Mouse (Mus musculus) urinary bladder, adult 18-20 months (tissue): ENCODE measurements at regions not wholly inside any gene's neighbourhood (a gene's known extent, or its start where the extent isn't known, plus 50 kb on each side); places are given as distances from the start of the nearest gene placed in this dataset.

Experiments
- DNase-seq, 2 experiments: peaks; one replicate each; pipeline ENCODE4 v3.0.0; 2022; ENCODE audit warnings: low spot score in 2 of 2, mixed read lengths in 2 of 2

DNA sequence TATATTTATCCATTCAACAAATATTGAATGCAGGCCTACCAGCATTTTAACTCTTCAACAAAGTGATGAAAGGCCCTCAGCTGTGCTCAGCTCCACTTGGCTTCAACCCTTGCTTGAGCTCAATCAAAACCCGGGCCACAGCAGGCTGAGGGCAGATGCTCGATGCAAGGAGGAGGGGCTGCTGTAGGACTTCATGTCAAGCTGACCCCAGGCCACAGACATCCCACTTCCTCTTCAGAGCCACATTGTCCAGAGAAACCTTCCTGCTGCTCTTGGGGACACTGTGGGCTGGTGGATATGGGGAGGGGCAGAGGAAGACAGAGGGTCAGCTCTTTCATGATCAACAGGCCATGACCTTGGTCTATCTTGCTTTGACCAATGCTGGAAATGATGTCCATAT lies 299.7 kb downstream of the Bcl11a start:
- DNase-seq, result no peak

DNA sequence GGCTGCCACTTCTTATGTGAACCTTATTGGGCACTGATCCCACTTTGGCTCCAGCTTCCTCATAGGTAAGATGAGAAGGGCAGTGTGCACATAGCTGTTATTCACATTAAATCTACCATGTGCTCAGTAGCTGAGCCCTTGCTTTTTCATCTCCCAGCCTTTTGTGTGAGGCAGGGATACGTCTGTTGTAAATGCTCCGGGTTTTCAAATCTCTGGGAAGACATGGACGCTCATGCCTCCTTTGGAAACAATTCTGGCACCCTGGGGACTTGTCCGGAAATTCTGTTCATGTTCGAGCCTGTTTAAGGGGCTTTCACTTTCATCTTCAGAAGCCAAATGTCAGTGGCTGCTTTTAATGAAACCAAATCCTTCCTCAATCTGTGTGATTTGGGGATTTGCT lies 312.7 kb downstream of the Bcl11a start:
- DNase-seq, result no peak

DNA sequence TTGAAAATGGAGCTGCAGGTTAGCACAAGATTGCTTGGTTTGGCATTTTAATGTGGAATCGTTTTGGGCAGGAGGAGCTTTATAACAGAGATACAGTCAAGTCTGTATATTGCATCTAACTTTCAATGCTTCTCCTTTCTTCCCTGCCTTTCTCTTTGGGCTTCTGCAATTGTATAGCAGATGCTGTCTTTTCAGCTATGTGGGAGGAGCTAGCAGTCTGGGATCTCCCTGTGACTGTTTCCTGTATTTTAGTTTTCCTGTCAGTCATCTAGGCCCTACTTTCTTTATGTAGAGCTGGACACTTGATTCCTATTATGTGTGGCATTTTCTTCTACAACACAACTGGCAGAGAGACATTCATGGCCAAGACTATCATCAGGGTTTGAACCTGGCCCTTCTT lies 313.5 kb downstream of the Bcl11a start:
- DNase-seq, result no peak

GRCm38 (mm10) chr11:24395478-24395877 lies 317.6 kb downstream of the Bcl11a start:
- DNase-seq, result no peak

- no peak for DNase-seq
These were observed 319.1 kb downstream of the Bcl11a start for GRCm38 (mm10) chr11:24396911-24397310.

- DNase-seq, result no peak
These were observed 319.9 kb downstream of the Bcl11a start for GRCm38 (mm10) chr11:24397710-24398109.

GRCm38 (mm10) chr11:24401151-24401550 lies 323.3 kb downstream of the Bcl11a start:
- DNase-seq, result no peak

DNA sequence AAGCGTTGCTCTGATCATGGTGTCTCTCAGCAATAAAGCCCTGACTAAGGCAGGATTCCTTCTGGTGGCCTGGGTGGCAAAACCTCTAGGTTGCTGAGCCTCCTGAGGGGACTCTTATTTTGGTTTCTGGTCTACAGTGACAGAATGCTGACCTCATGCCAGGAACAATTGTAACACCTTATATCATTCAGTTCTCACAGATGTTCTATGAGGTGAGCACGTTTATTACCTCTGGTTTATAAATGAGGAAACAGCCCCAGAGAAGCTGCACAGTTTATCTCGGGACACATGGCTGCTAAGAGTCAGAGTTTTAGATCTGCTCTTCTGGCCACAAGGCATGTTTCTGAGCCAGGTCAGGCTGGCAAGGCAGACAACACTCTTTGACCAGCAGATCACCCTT lies 324.3 kb downstream of the Bcl11a start:
- DNase-seq, result no peak

DNA sequence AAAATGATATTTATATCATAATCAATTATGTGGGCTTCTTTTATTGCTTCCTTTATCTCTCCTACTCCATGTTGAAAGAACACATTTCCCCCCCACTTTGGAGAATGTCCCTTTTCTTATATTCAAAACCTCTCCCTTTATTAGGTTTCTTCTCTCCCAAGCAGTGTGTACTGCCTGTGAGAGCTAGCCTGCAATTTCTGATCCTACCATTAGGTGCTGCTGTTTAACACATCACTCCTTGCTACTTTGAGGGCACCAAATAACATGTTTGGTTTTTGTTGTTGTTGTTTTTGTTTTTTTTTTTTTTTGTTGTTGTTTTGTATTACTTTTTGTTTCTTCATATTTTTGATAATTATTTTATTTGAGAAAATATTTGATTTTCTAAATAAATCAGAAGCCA lies 336.9 kb downstream of the Bcl11a start:
- DNase-seq, result no peak

- no peak for DNase-seq
These were observed 344.4 kb downstream of the Bcl11a start for GRCm38 (mm10) chr11:24422066-24422775.

- no peak for DNase-seq
These were observed 345.4 kb downstream of the Bcl11a start for GRCm38 (mm10) chr11:24423278-24423677.

DNA sequence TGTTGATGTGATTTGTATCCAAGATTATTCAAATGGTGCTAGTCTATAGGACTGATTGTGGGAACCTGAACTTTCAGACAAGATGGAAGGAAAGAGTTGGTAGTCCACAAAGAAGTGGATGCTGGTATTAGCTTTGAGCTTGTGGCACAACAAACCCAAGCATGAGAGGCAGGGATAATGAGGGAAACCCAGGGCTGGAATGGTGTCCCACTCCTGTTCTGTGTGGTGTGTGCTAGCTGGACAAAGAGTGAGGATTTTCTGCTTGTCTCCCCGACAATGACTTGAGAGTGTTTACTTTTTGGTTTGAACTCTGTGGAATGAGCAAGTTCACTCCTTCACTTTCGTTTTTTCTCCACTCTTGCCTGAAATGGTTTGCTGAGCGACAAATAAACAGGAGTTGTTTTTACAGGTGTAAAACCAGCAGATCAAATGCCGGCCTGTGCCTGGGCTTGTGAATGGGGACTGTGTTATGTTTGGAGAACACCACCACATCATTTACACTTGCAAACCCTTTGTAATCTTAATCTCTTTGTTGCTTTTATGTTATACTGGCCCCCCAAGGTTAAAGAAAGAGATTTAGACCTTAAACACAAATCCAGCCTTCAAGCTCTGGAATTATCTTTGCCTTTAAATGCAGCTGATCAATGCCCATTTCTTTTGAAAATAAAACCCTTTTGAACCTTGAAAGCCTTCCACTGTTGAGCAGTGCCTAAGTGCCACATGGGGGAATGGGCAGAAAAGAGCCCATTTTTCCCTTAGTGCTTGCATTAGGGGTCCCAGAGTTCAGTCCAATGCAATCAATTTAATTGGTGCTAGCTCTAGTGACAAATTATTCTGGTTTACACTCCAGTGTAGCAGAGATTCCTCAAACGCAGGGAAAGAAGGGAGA lies 349.4 kb downstream of the Bcl11a start:
- no peak for DNase-seq

GRCm38 (mm10) chr11:24448608-24449007 lies 370.8 kb downstream of the Bcl11a start:
- no peak for DNase-seq

- DNase-seq, result no peak
These were observed 374.4 kb downstream of the Bcl11a start for GRCm38 (mm10) chr11:24452267-24452666.

GRCm38 (mm10) chr11:24464642-24465041 lies 386.8 kb downstream of the Bcl11a start:
- DNase-seq, result no peak

DNA sequence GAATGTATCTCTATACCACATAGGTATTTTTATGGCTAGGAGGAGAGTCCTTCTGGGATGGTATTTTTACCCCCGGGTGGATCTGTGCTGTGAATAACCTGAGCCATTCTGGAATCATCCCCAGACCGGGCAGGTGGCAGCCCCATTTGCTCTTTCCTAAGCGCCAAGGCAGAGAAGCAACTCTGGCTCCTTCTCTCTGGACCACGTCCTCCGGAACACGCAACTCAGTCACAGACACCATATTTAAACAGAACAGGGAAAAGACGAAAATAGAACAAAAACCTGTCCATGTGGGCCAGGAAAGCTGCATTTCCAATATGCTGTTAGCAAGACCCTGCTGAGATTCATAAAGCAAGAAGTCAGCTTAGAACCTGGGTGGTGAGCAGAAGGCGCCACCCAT lies 389.6 kb downstream of the Bcl11a start:
- DNase-seq, result no peak

DNA sequence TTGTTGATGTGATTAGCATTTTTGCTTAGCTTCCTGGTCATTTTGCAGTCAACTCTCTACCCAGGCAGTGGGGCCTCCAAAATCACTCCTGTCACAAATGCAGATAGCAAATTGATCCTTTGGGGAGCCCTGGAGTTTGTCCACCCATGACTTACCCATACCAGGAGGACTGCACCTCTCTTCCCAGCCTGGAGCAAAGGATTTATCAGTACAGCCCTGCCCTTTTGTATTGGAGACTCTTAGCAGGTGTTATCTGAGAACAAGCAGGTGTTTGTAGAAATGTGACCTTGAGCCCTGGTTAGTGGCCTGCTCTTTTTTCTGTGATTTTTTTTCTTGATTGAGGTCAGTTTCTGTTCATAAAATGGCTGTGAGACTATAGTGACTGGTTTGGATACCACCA lies 392.6 kb downstream of the Bcl11a start:
- no peak for DNase-seq

DNA sequence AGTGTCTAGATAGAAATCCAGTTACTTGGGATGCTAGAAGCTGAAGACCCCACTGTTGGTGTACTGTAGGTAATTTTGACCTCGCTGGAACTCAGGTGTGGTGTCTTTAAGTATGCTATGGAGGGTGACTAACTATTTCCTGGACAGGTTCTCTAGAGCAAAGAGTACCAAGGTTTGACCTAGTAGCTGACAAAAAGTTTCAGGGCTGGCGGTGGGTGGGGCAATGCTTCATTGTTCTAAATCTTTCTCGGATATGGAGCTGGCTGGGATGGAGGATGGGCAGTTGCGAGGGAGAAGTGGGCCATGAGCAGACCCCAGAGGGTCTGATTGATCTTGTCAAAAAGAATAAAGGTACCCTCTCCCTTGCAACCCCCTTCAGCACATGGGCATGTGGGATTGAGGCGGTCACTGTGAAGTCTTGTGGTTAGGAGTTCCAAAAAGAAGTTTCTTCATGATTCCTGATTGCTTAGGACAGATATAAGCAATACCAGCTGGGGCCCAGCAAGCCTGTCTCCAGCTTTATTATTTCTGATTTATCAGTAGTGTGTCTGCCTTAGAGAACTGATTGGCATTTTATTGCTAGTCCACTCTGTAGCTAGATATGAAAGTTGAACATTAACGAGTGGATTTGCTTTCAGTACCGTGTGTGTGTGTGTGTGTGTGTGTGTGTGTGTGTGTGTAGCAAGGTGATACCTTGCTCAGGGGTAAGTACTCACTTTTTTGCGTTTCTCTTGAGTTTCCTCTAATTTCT lies 394.9 kb downstream of the Bcl11a start:
- DNase-seq, result no peak

DNA sequence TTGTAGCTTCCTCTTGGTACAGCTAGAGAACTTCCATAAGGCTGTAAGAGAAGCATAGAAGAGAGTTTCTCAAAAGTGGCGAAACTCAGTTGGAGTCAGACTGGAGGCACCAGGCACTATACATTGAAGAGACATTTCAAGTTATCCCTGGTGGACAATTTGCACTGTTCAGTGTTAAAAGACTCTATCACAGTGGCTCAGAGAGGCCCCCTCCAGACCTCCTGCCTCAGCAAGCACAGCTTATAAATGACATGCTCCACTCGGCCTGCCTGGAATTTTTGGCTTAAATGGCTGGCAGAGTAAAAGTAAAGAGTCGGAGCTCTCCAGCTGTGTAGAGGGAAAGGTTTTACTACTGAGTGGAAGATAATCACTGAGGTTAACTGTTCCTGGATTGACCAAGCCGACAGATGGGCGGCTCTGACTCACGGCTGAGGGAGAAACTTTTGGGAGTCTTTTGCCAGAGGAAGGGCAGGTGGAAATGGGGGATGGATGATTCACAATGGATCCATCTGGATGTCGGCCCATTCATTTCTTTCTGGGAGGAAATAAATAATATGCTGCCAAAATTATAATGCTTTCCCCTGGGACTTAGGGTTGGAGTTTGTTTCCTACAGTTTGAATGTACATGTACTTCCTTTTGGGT lies 395.6 kb downstream of the Bcl11a start:
- DNase-seq, result no peak

DNA sequence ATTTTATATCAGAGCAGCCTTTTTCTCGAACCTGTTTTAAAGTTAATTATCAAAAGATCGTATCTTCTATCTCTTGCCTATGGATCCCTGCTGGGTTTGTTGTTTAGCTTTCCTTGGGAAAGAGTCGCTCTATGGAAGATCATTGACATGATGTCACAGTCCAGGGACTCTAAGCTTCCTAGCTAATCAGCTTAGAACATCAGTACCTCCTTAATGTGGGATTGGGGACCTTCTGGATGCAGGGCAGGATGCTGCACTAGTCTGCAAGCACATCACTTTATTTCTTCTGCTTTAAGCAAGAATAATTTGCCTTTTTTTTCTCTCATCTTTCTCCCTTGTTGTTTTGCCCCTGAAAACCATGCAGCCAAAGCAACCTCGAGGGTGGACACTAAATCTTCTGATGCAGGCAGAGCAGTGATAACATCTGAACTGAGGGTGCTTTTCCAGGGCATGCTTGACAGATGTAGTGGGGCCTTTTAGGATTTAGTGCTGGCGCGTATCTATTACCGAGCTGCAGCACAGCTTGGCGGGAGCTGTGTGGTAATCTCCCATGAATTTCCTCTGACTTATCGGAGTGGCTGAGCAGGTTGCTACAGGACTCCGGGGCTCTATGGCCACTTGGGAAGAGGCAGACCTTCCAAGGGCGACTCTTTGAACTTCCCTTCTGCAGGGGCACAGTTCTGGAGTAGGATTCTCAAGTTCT lies 425.0 kb downstream of the Bcl11a start:
- no peak for DNase-seq

DNA sequence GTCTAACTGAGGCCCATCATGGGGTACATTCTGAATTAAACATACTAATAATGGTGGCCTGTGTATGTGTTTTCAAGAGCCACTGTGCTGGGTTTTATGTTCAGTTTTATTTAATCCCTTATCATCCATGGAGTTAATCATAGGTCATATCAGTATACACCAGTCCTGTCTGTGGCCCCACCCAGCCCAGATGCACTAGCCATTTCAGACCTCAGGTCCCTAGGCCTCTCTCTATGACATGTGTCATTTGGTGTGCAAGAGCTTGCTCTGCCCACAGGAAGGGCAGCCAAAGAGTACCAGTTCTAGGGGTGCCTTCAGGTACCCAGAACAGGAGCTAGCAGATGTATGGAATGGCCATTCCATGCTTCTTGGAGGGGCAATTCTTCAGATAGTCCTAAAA lies 437.7 kb downstream of the Bcl11a start:
- DNase-seq, result no peak
